In the genomic region with DNA sequence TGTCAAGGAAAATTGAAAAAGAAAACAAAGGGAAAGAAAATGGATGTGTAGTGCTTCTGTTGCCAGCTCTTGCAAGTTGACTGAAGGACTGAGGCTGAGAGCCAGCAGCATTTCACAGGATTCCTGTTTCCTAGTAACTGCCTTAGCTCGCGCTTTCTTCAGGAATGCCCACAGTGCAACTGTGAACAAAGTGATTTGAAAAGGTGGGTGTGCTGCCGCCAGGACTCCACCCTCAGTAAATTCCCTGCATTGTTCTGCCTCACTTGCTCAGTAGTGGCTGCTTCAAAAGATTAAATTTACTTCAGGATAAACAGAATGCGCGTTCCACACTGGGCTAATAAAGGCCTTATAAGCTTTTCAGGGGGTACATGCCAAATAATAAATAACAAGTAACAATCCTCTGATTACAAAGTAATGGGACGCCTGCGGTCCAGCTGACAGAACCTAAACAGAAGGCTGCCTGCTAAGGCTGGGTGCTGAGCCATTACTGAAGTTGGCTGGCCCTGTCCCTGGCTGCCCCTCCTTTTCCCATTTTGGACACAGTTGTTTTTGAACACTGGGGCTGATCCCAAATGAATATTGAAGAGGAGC, we compare ENCODE assay signal across 8 mouse cellular contexts.
DNase-seq lines count a peak whose midpoint lies in the region; ATAC-seq and TF ChIP-seq lines count a peak whose summit lies in the region.

No protein-coding gene starts in this region.

- TF ChIP-seq CTCF in layer of hippocampus, adult 2 months (conservative IDR thresholded peaks at IDR 0.05) = no peak; the same call in 1 of the 2 replicates

- no peak overlapping the region; the same call in 1 of the 2 replicates for H3K4me3 ChIP-seq in forebrain, embryonic 12.5 days (replicated peaks)
- peak overlapping the region; percentile 34 for H3K4me3 ChIP-seq in layer of hippocampus, adult 2 months

- 7% methylated on average over 7 of the region's 7 CpGs for WGBS in forebrain, embryonic 12.5 days

- peak overlapping the region; percentile 36; the same call in 1 of the 2 replicates for H3K27ac ChIP-seq in forebrain, embryonic 12.5 days
- peak overlapping the region; percentile 80 for H3K27ac ChIP-seq in layer of hippocampus, adult 2 months

- H3K4me2 ChIP-seq in forebrain, embryonic 12.5 days = peak overlapping the region; percentile 38

- H3K27me3 ChIP-seq in forebrain, embryonic 12.5 days = 0 out of 2 replicates have a peak, but pooled peaks cover 7% of the 10 kb centered on the region

- no peaks in the 10 kb centered on the region for H3K36me3 ChIP-seq in forebrain, embryonic 12.5 days (replicated peaks)

- H3K4me1 ChIP-seq in forebrain, embryonic 12.5 days = peaks cover 18% of the 10 kb centered on the region

- H3K9ac ChIP-seq in forebrain, embryonic 12.5 days = no peak overlapping the region

- DNase-seq in kidney, postnatal 4 days = peak; percentile 10 to 31
- no peak for DNase-seq in kidney, adult 11 months
- peak; percentile 34 to 65 for DNase-seq in layer of hippocampus, adult 2 months (ENCODE audit: low spot score in 2 of 2)
- peak; percentile 35 to 63 for DNase-seq in lung, postnatal 4 days
- DNase-seq in testis, postnatal 14 days (ENCODE audit: low spot score) = no peak
- DNase-seq in gastrocnemius, postnatal 4 days (ENCODE audit: low spot score in 2 of 2) = no peak

- ATAC-seq in forebrain, embryonic 12.5 days (ENCODE audit: low FRiP score) = peak; percentile 88
- no peak for ATAC-seq in megakaryocyte-erythroid progenitor cell, adult 5-6 weeks (replicated peaks; ENCODE audit: low FRiP score, low TSS enrichment, poor library complexity, severe bottlenecking)

- H3K9me3 ChIP-seq in forebrain, embryonic 12.5 days = no peaks in the 10 kb centered on the region

Comparison
In these comparisons a context has a peak if more than half of its experiments do, and no peak if none do; other contexts are left out.
1. DNase-seq: peak in kidney, postnatal 4 days (2 of 2), layer of hippocampus, adult 2 months (2 of 2) and lung, postnatal 4 days (2 of 2); none in kidney, adult 11 months (single experiment), testis, postnatal 14 days (single experiment) and gastrocnemius, postnatal 4 days (0 of 2).